Mouse (Mus musculus) forebrain, embryonic 11.5 days (tissue): ENCODE data around the gene Gm11214. TPM values are rescaled to one million over a fixed set of nuclear protein-coding genes. Genes with fewer than 3 reads are reported as not detected.

Source experiments
- ATAC-seq: fragments of 200-750 bp; cut with Nextera tagmentation; replicated peaks from 2 replicates; pipeline ENCODE4 v1.8.0; 2017; ENCODE audit warnings: moderate TSS enrichment; ENCODE audit not compliant: low FRiP score
- DNase-seq: peaks from one replicate; pipeline ENCODE4 v3.0.0-alpha.2; 2017; ENCODE audit warnings: low spot score
- H3K27ac ChIP-seq: fragments of 300-500 bp; sonication (generic); 2 replicates; pipeline ENCODE4 v1.5.1; 2014; ENCODE audit warnings: low read depth, low read length
- H3K27me3 ChIP-seq: fragments of 300-500 bp; sonication (generic); 2 replicates; pipeline ENCODE4 v1.6.1; 2014; ENCODE audit warnings: mild to moderate bottlenecking, low read length, mixed read lengths; ENCODE audit not compliant: control insufficient read depth, insufficient read depth
- H3K36me3 ChIP-seq: fragments of 300-500 bp; sonication (generic); 2 replicates; pipeline ENCODE4 v1.6.1; 2014; ENCODE audit warnings: mild to moderate bottlenecking, low read length, moderate library complexity, mixed read lengths; ENCODE audit not compliant: control insufficient read depth, insufficient read depth
- H3K4me1 ChIP-seq: fragments of 300-500 bp; sonication (generic); replicated peaks from 2 replicates; pipeline ENCODE4 v1.6.1; 2014; ENCODE audit warnings: low read length, mixed read lengths; ENCODE audit not compliant: control insufficient read depth, insufficient read depth
- H3K4me2 ChIP-seq: fragments of 300-500 bp; sonication (generic); 2 replicates; pipeline ENCODE4 v1.6.1; 2014; ENCODE audit warnings: low read depth, mild to moderate bottlenecking, low read length, moderate library complexity, mixed read lengths; ENCODE audit not compliant: severe bottlenecking
- H3K4me3 ChIP-seq: fragments of 300-500 bp; sonication (generic); 2 replicates; pipeline ENCODE4 v1.5.1; 2014; ENCODE audit warnings: low read depth, low read length
- H3K9ac ChIP-seq: fragments of 300-500 bp; sonication (generic); 2 replicates; pipeline ENCODE4 v1.6.1; 2014; ENCODE audit warnings: low read length
- H3K9me3 ChIP-seq: fragments of 300-500 bp; sonication (generic); 2 replicates; pipeline ENCODE4 v1.6.1; 2016; ENCODE audit warnings: low read length, mixed read lengths; ENCODE audit not compliant: control insufficient read depth
- WGBS: fragments of 180-500 bp; shearing (Covaris S2); extraction: QIAGEN DNeasy Blood & Tissue Kit; methylation state at CpG from one replicate; pipeline ENCODE4 v1.1.7; 2014; 5-methylcytosine and 5-hydroxymethylcytosine counted together
- polyA plus RNA-seq: library from polyadenylated mRNA; unstranded; fragments of >200 nt; fragmentation: Nextera tagmentation; extraction: Ambion mirVana; gene quantifications from 2 replicates; pipeline ENCODE4 v1.2.1, GENCODE M21; 2014

The Gm11214 gene
- polyA plus RNA-seq, 1 experiment from 2014 or later = not detected

- 82% methylated on average over 4 of the region's 4 CpGs for whole genome bisulfite sequencing
- no peak overlapping the region for H3K4me2 ChIP-seq
- no peak for ATAC-seq
- H3K9ac ChIP-seq = no peak overlapping the region
- DNase-seq = no peak
- no peak overlapping the region for H3K27ac ChIP-seq
- no peaks in the 10 kb centered on the region for H3K27me3 ChIP-seq
- H3K4me1 ChIP-seq = no peaks in the 10 kb centered on the region
- H3K9me3 ChIP-seq = no peaks in the 10 kb centered on the region
- H3K36me3 ChIP-seq = no peaks in the 10 kb centered on the region
- no peak overlapping the region for H3K4me3 ChIP-seq
Observed at GRCm38 (mm10) chr4:63696921-63697320, 33.7 kb upstream of the Gm11214 start.

- no peak for ATAC-seq
- Histone ChIP-seq H3K27ac (no peak overlapping the region), H3K4me1 (no peaks in the 10 kb centered on the region), H3K27me3 (no peaks in the 10 kb centered on the region), H3K4me2 (no peak overlapping the region), H3K36me3 (no peaks in the 10 kb centered on the region), H3K9ac (no peak overlapping the region), H3K9me3 (no peaks in the 10 kb centered on the region), H3K4me3 (no peak overlapping the region)
- DNase-seq = no peak
Observed at GRCm38 (mm10) chr4:63692351-63692750, 29.2 kb upstream of the Gm11214 start.

- Histone ChIP-seq H3K4me2 (no peak overlapping the region), H3K36me3 (no peaks in the 10 kb centered on the region), H3K9ac (no peak overlapping the region), H3K4me3 (no peak overlapping the region), H3K27ac (no peak overlapping the region), H3K4me1 (no peaks in the 10 kb centered on the region), H3K27me3 (no peaks in the 10 kb centered on the region), H3K9me3 (no peaks in the 10 kb centered on the region)
- 78% methylated on average over 8 of the region's 8 CpGs for WGBS
- DNase-seq (no peak), ATAC-seq (no peak)
Observed at GRCm38 (mm10) chr4:63687429-63687828, 24.2 kb upstream of the Gm11214 start.

GRCm38 (mm10) chr4:63686157-63686556 is 23.0 kb upstream of the Gm11214 start:
- Histone ChIP-seq H3K9ac (no peak overlapping the region), H3K4me3 (no peak overlapping the region), H3K27me3 (no peaks in the 10 kb centered on the region), H3K36me3 (no peaks in the 10 kb centered on the region), H3K27ac (no peak overlapping the region), H3K4me1 (no peaks in the 10 kb centered on the region), H3K4me2 (no peak overlapping the region), H3K9me3 (no peaks in the 10 kb centered on the region)
- no peak for DNase-seq
- no peak for ATAC-seq

GRCm38 (mm10) chr4:63685253-63685525 is 22.0 kb upstream of the Gm11214 start:
- H3K9me3 ChIP-seq = no peaks in the 10 kb centered on the region
- H3K4me1 ChIP-seq = no peaks in the 10 kb centered on the region
- no peak for DNase-seq
- no peak overlapping the region for H3K4me2 ChIP-seq
- H3K27me3 ChIP-seq = no peaks in the 10 kb centered on the region
- no peaks in the 10 kb centered on the region for H3K36me3 ChIP-seq
- H3K4me3 ChIP-seq = no peak overlapping the region
- H3K9ac ChIP-seq = no peak overlapping the region
- no peak overlapping the region for H3K27ac ChIP-seq
- 63% methylated on average over 4 of the region's 4 CpGs for WGBS
- ATAC-seq = no peak

GRCm38 (mm10) chr4:63684412-63685252 is 21.5 kb upstream of the Gm11214 start:
- DNase-seq (no peak), ATAC-seq (no peak)
- H3K9ac ChIP-seq = no peak overlapping the region
- no peaks in the 10 kb centered on the region for H3K9me3 ChIP-seq
- H3K4me1 ChIP-seq = no peaks in the 10 kb centered on the region
- no peaks in the 10 kb centered on the region for H3K27me3 ChIP-seq
- WGBS = 89% methylated on average over 10 of the region's 10 CpGs
- no peak overlapping the region for H3K4me3 ChIP-seq
- H3K36me3 ChIP-seq = no peaks in the 10 kb centered on the region
- H3K4me2 ChIP-seq = no peak overlapping the region
- H3K27ac ChIP-seq = no peak overlapping the region

GRCm38 (mm10) chr4:63683716-63684115 is 20.5 kb upstream of the Gm11214 start:
- no peaks in the 10 kb centered on the region for H3K9me3 ChIP-seq
- H3K4me1 ChIP-seq = no peaks in the 10 kb centered on the region
- H3K4me3 ChIP-seq = no peak overlapping the region
- DNase-seq = no peak
- H3K36me3 ChIP-seq = no peaks in the 10 kb centered on the region
- H3K9ac ChIP-seq = no peak overlapping the region
- no peaks in the 10 kb centered on the region for H3K27me3 ChIP-seq
- no peak overlapping the region for H3K27ac ChIP-seq
- no peak overlapping the region for H3K4me2 ChIP-seq
- ATAC-seq = no peak
- 92% methylated on average over 6 of the region's 6 CpGs for WGBS

GRCm38 (mm10) chr4:63683056-63683455 is 19.9 kb upstream of the Gm11214 start:
- Histone ChIP-seq H3K9me3 (no peaks in the 10 kb centered on the region), H3K4me1 (no peaks in the 10 kb centered on the region), H3K27ac (no peak overlapping the region), H3K4me3 (no peak overlapping the region), H3K4me2 (no peak overlapping the region), H3K27me3 (no peaks in the 10 kb centered on the region), H3K9ac (no peak overlapping the region), H3K36me3 (no peaks in the 10 kb centered on the region)
- no peak for DNase-seq
- no peak for ATAC-seq
- 89% methylated on average over 11 of the region's 11 CpGs for WGBS

- Histone ChIP-seq H3K36me3 (no peaks in the 10 kb centered on the region), H3K4me3 (no peak overlapping the region), H3K27me3 (no peaks in the 10 kb centered on the region), H3K4me2 (no peak overlapping the region), H3K9ac (no peak overlapping the region), H3K27ac (no peak overlapping the region), H3K4me1 (no peaks in the 10 kb centered on the region), H3K9me3 (no peaks in the 10 kb centered on the region)
- 86% methylated on average over 2 of the region's 2 CpGs for WGBS
- ATAC-seq (no peak), DNase-seq (no peak)
Observed at GRCm38 (mm10) chr4:63682441-63682840, 19.3 kb upstream of the Gm11214 start.
